Mouse (Mus musculus) thymus, adult 2 months (tissue): Measurements from ENCODE around the gene Lilra5.

Source experiments
- CTCF ChIP-seq: fragments of 200-500 bp; IDR thresholded peaks from 2 replicates; pipeline ENCODE4 v1.5.1; 2012; ENCODE audit warnings: mild to moderate bottlenecking, control low read depth, low read length, moderate library complexity, borderline replicate concordance; ENCODE audit not compliant: control insufficient read depth, poor library complexity, insufficient read depth; ENCODE audit errors: extremely low read depth
- POLR2A ChIP-seq: fragments of 200-500 bp; IDR thresholded peaks from 2 replicates; pipeline ENCODE4 v1.6.1; 2012; ENCODE audit warnings: mild to moderate bottlenecking, low read length, control low read depth, moderate library complexity; ENCODE audit not compliant: control insufficient read depth, poor library complexity, insufficient read depth; ENCODE audit errors: extremely low read depth

DNA sequence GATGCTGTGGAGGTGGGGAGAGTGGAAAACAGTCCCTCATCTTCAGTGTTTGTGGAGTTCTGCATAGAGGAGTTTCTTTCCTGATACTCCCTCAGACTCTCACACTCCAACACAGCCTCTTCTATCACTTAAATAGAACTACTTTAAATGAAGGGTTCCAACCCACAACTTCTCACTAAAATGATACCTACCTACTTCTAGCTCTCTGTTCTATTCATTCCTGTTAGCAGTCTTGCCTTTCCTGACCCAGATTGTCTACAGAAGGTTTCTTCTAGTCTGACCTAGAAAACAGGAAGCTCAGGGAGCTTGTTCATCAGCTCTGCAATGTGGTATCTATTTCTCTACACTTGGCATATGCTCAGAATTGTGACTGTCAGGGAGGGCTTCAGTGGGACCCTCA, 2.0 kb upstream of the Lilra5 start:
- TF ChIP-seq CTCF (no peak), POLR2A (no peak)
